Mouse (Mus musculus) ES-E14 (cell line): ENCODE results near the gene Tns2. TPM values are rescaled to one million over a fixed set of nuclear protein-coding genes. Genes with fewer than 3 reads are reported as not detected.
A peak's percentile ranks its signal among the peaks of the same experiment; 100 is the strongest.
"Not testable (repeated sequence)": the region's sequence is repeated elsewhere in the genome, so short reads cannot be mapped to it uniquely, and the experiment has no call there.

Experiments
- DNase-seq: peaks from one replicate; pipeline ENCODE4 v3.0.0-alpha.2; 2013; ENCODE audit warnings: low read depth, low spot score
- H3K27ac ChIP-seq: 2 replicates; pipeline ENCODE4 v1.5.1; 2012; ENCODE audit warnings: low read depth, mild to moderate bottlenecking, low read length, moderate library complexity, mixed read lengths; ENCODE audit not compliant: poor library complexity, insufficient read depth, severe bottlenecking
- H3K36me3 ChIP-seq: 2 replicates; pipeline ENCODE4 v1.6.1; 2012; ENCODE audit warnings: mild to moderate bottlenecking, low read length, moderate library complexity, mixed read lengths; ENCODE audit not compliant: control insufficient read depth, poor library complexity, insufficient read depth, severe bottlenecking
- H3K4me1 ChIP-seq, 2 experiments: fragments of 150-350 bp in 1 of 2; sonication (generic) in 1 of 2; 2 replicates each; pipeline ENCODE4 v1.6.1; 2012; ENCODE audit warnings: low read length in 2 of 2, mild to moderate bottlenecking in 1 of 2, mixed read lengths in 1 of 2; ENCODE audit not compliant: control insufficient read depth in 2 of 2, insufficient read depth in 2 of 2, poor library complexity in 1 of 2
- H3K4me3 ChIP-seq, 2 experiments: fragments of 150-350 bp in 1 of 2; sonication (generic) in 1 of 2; 2 replicates each; pipeline ENCODE4 v1.5.1; 2012; ENCODE audit warnings: low read length in 2 of 2, low read depth in 1 of 2, mild to moderate bottlenecking in 1 of 2, mixed read lengths in 1 of 2; ENCODE audit not compliant: insufficient read depth in 1 of 2, poor library complexity in 1 of 2, severe bottlenecking in 1 of 2
- H3K9ac ChIP-seq: 2 replicates; pipeline ENCODE4 v1.6.1; 2012; ENCODE audit warnings: low read depth, mild to moderate bottlenecking, low read length, mixed read lengths; ENCODE audit not compliant: poor library complexity, insufficient read depth, severe bottlenecking
- H3K9me3 ChIP-seq: fragments of 150-350 bp; sonication (generic); 2 replicates; pipeline ENCODE4 v1.6.1; 2012; ENCODE audit warnings: low read depth, mild to moderate bottlenecking, low read length; ENCODE audit not compliant: control insufficient read depth, insufficient read depth
- CHD2 ChIP-seq: IDR thresholded peaks from 2 replicates; pipeline ENCODE4 v1.6.1; 2014; ENCODE audit warnings: mild to moderate bottlenecking, low read depth, low read length, inconsistent platforms
- HCFC1 ChIP-seq: IDR thresholded peaks from 2 replicates; pipeline ENCODE4 v1.6.1; 2012; ENCODE audit warnings: low read length, inconsistent platforms, borderline replicate concordance; ENCODE audit not compliant: insufficient read depth
- MAFK ChIP-seq: IDR thresholded peaks from 2 replicates; pipeline ENCODE4 v1.6.1; 2014; ENCODE audit warnings: mild to moderate bottlenecking, low read depth, low read length, inconsistent platforms; ENCODE audit not compliant: insufficient read depth
- ZC3H11A ChIP-seq: IDR thresholded peaks from 2 replicates; pipeline ENCODE4 v1.6.1; 2012; ENCODE audit warnings: low read depth, mild to moderate bottlenecking, inconsistent platforms, low read length, borderline replicate concordance
- ZNF384 ChIP-seq: IDR thresholded peaks from 2 replicates; pipeline ENCODE4 v1.6.1; 2012; ENCODE audit warnings: low read depth, low read length, inconsistent platforms
- in situ Hi-C, 2 experiments: fragments of 600-800 bp; cut with MboI; formaldehyde crosslinking; loops; one replicate each; pipeline ENCODE4 v1.15.1; 2025; ENCODE audit warnings: low sequenced_read_pairs in 2 of 2, inconsistent platforms in 1 of 2; ENCODE audit not compliant: unreplicated experiment in 2 of 2
- total RNA-seq: library from RNA; depleted of rRNA; stranded (reverse); fragments of 300-350 nt; gene quantifications from 2 replicates; pipeline ENCODE4 v1.2.3, GENCODE M21; 2012

Gene Tns2
- total RNA-seq, 1 experiment = 4.9 TPM

- H3K27ac ChIP-seq = peak overlapping the region; percentile 95; the same call in 1 of the 2 replicates
- H3K4me1 ChIP-seq = peaks cover 2 to 3% of the 10 kb centered on the region in 2 experiments; a peak in 2 of 4 replicates
- peak overlapping the region; percentile 89 to 92 for H3K4me3 ChIP-seq
- H3K9ac ChIP-seq = peak overlapping the region; percentile 98
- no peaks in the 10 kb centered on the region for H3K9me3 ChIP-seq
- in situ Hi-C loops = loop anchor here in 1 of 2 experiments (25.0 kb wide), 1 partner anchor 412 kb away; no protein-coding TSS in a partner anchor
- no peak for TF ChIP-seq ZNF384
- TF ChIP-seq HCFC1 = no peak
- TF ChIP-seq ZC3H11A = no peak
- no peak for TF ChIP-seq MAFK
- no peak for TF ChIP-seq CHD2
- peaks cover 3% of the 10 kb centered on the region for H3K36me3 ChIP-seq
- no peak for DNase-seq
These were observed 25.2 kb upstream of the Tns2 start for GRCm38 (mm10) chr15:102074876-102075585.

DNA sequence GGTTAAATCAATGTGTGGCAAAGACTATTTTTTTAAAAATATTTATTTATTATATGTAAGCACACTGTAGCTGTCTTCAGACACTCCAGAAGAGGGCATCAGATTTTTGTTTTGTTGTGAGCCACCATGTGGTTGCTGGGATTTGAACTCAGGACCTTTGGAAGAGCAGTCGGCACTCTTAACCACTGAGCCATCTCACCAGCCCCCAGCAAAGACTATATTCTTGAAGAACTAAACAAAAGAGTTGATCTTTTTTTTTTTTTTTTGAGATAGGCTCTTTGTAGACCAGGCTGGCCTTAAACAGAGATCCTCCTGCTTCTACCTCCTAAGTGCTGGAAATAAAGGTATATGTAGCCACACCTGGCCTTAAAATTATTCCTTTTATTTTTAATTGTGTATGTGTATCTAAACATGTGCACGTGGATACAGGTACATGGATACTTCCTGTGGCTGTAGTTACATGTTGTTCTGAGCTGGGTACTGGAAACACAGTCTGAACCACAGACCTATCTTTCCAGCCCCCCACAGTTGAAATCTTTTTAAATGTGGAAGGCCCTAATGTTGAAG, 23.0 kb upstream of the Tns2 start:
- peaks cover 10% of the 10 kb centered on the region for H3K36me3 ChIP-seq
- H3K4me1 ChIP-seq = peaks cover 0 to 6% of the 10 kb centered on the region in 2 experiments; a peak in 1 of 4 replicates
- no peak for TF ChIP-seq CHD2
- TF ChIP-seq ZC3H11A = no peak
- TF ChIP-seq HCFC1 = no peak
- no peak for TF ChIP-seq MAFK
- no peak for TF ChIP-seq ZNF384
- in situ Hi-C loops = loop anchor here in 1 of 2 experiments (25.0 kb wide), 1 partner anchor 410 kb away; no protein-coding TSS in a partner anchor
- H3K9ac ChIP-seq = peak overlapping the region; percentile 50; the same call in 1 of the 2 replicates
- H3K4me3 ChIP-seq = peak overlapping the region; percentile 6 to 41; a peak in 2 of 4 replicates
- no peak for DNase-seq
- H3K9me3 ChIP-seq = no peaks in the 10 kb centered on the region
- H3K27ac ChIP-seq = no peak overlapping the region; the same call in 1 of the 2 replicates

GRCm38 (mm10) chr15:102079221-102079620, 21.0 kb upstream of the Tns2 start:
- in situ Hi-C loops = loop anchor here in 1 of 2 experiments (25.0 kb wide), 1 partner anchor 408 kb away; no protein-coding TSS in a partner anchor
- no peaks in the 10 kb centered on the region for H3K9me3 ChIP-seq
- H3K4me3 ChIP-seq = peak overlapping the region in 1 of 2 experiments; percentile 6; a peak in 1 of 4 replicates
- DNase-seq = no peak
- H3K27ac ChIP-seq = no peak overlapping the region
- peaks cover 24% of the 10 kb centered on the region for H3K36me3 ChIP-seq
- no peak for TF ChIP-seq ZNF384
- TF ChIP-seq HCFC1 = no peak
- TF ChIP-seq MAFK = no peak
- no peak for TF ChIP-seq CHD2
- TF ChIP-seq ZC3H11A = no peak
- 0 out of 2 replicates have a peak overlapping the region, but pooled peaks have one; percentile 8 for H3K9ac ChIP-seq
- H3K4me1 ChIP-seq = peaks cover 0 to 6% of the 10 kb centered on the region in 2 experiments; a peak in 1 of 4 replicates

DNA sequence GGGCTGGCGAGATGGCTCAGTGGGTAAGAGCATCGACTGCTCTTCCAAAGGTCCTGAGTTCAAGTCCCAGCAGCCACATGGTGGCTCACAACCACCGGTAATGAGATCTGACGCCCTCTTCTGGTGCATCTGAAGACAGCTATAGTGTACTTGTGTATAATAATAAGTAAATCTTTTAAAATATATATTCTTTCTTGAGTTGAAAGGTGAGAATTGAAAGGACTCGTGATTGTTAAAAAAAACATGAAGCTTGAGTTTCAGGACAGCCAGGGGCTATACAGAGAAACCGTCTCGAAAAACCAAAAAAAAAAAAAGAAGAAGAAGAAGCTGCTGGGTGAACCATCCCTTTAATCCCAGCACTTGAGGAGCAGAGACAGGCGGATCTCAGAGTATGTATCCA, 20.3 kb upstream of the Tns2 start:
- H3K27ac ChIP-seq, DNase-seq, H3K4me1 ChIP-seq, H3K9ac ChIP-seq, H3K9me3 ChIP-seq: not testable (repeated sequence)
- H3K4me3 ChIP-seq = peak overlapping the region in 1 of 2 experiments; percentile 1; a peak in 1 of 4 replicates
- in situ Hi-C loops = loop anchor here (10.0 to 25.0 kb wide), 2 partner anchors 405 to 407 kb away; no protein-coding TSS in a partner anchor
- H3K36me3 ChIP-seq = peaks cover 30% of the 10 kb centered on the region
